Mouse (Mus musculus) CH12.LX (cell line): ENCODE data around the gene Gm3625. TPM values are rescaled to one million over a fixed set of nuclear protein-coding genes. Genes with fewer than 3 reads are reported as not detected.

ENCODE experiments used
- DNase-seq: peaks from one replicate; pipeline ENCODE4 v3.0.0-alpha.2; 2013; ENCODE audit errors: extremely low read depth
- H3K27ac ChIP-seq: 2 replicates; pipeline ENCODE4 v1.5.1; 2012; ENCODE audit warnings: low read depth, mild to moderate bottlenecking, control low read depth, moderate library complexity; ENCODE audit not compliant: insufficient read depth
- H3K27me3 ChIP-seq: replicated peaks from 2 replicates; pipeline ENCODE3; 2012; ENCODE audit warnings: inconsistent platforms
- H3K36me3 ChIP-seq, 2 experiments: replicated peaks in 1 of 2; 2 replicates each; pipeline versions ENCODE3 to v1.6.1; 2012; ENCODE audit warnings: inconsistent platforms in 1 of 2, low read length in 1 of 2, mild to moderate bottlenecking in 1 of 2, mixed read lengths in 1 of 2, moderate library complexity in 1 of 2; ENCODE audit not compliant: control insufficient read depth in 1 of 2, insufficient read depth in 1 of 2
- H3K4me1 ChIP-seq, 2 experiments: 2 replicates each; pipeline ENCODE4 v1.6.1; 2012; ENCODE audit warnings: inconsistent platforms in 1 of 2, moderate library complexity in 1 of 2; ENCODE audit not compliant: insufficient read depth in 2 of 2, control insufficient read depth in 1 of 2
- H3K4me2 ChIP-seq: 2 replicates; pipeline ENCODE4 v1.6.1; 2012; ENCODE audit warnings: low read depth, mild to moderate bottlenecking, control low read depth; ENCODE audit not compliant: poor library complexity, insufficient read depth, severe bottlenecking
- H3K4me3 ChIP-seq, 3 experiments: fragments of 150-350 bp in 1 of 3; sonication (generic) in 1 of 3; replicated peaks in 1 of 3; 2 replicates each; pipeline versions ENCODE3 to v1.5.1; 2011 to 2012; ENCODE audit warnings: low read depth in 2 of 3, low read length in 2 of 3, mild to moderate bottlenecking in 2 of 3, moderate library complexity in 2 of 3, control low read depth in 1 of 3, improper control_type of control experiment in 1 of 3, inconsistent platforms in 1 of 3, mixed read lengths in 1 of 3; ENCODE audit not compliant: poor library complexity in 1 of 3
- H3K79me2 ChIP-seq: replicated peaks from 2 replicates; pipeline ENCODE4 v1.6.1; 2012; ENCODE audit warnings: mild to moderate bottlenecking, moderate library complexity; ENCODE audit not compliant: control insufficient read depth, poor library complexity, insufficient read depth, severe bottlenecking; ENCODE audit errors: extremely low read depth
- H3K9ac ChIP-seq: 2 replicates; pipeline ENCODE4 v1.6.1; 2012; ENCODE audit warnings: low read depth, mild to moderate bottlenecking, control low read depth, moderate library complexity; ENCODE audit not compliant: insufficient read depth
- H3K9me3 ChIP-seq: replicated peaks from 2 replicates; pipeline ENCODE3; 2012; ENCODE audit warnings: low read length, inconsistent platforms, mixed read lengths
- BHLHE40 ChIP-seq: IDR thresholded peaks from 2 replicates; pipeline ENCODE4 v1.6.1; 2011; ENCODE audit warnings: mild to moderate bottlenecking, low read depth, low read length, improper control_type of control experiment
- CHD1 ChIP-seq: IDR thresholded peaks from 2 replicates; pipeline ENCODE4 v1.6.1; 2012; ENCODE audit warnings: low read depth, low read length, improper control_type of control experiment, inconsistent platforms
- CHD2 ChIP-seq: IDR thresholded peaks from 2 replicates; pipeline ENCODE4 v1.6.1; 2011; ENCODE audit warnings: low read length, improper control_type of control experiment
- CTCF ChIP-seq, 2 experiments: IDR thresholded peaks in 1 of 2; conservative IDR thresholded peaks in 1 of 2; 2 replicates each; pipeline ENCODE4 v1.5.1; 2011 to 2012; ENCODE audit warnings: low read depth in 2 of 2, low read length in 2 of 2, improper control_type of control experiment in 1 of 2, inconsistent platforms in 1 of 2, mild to moderate bottlenecking in 1 of 2, moderate library complexity in 1 of 2
- E2F4 ChIP-seq: IDR thresholded peaks from 2 replicates; pipeline ENCODE4 v1.6.1; 2011; ENCODE audit warnings: low read depth, low read length, improper control_type of control experiment; ENCODE audit not compliant: insufficient replicate concordance
- ELF1 ChIP-seq: IDR thresholded peaks from 2 replicates; pipeline ENCODE4 v1.6.1; 2014; ENCODE audit warnings: low read depth, mild to moderate bottlenecking, inconsistent platforms, low read length, improper control_type of control experiment
- GABPA ChIP-seq: IDR thresholded peaks from 2 replicates; pipeline ENCODE4 v1.6.1; 2012; ENCODE audit warnings: low read depth, low read length, improper control_type of control experiment, inconsistent platforms; ENCODE audit not compliant: insufficient replicate concordance
- HCFC1 ChIP-seq: IDR thresholded peaks from 2 replicates; pipeline ENCODE4 v1.6.1; 2012; ENCODE audit warnings: low read depth, mild to moderate bottlenecking, inconsistent platforms, low read length, improper control_type of control experiment
- IRF4 ChIP-seq: IDR thresholded peaks from 2 replicates; pipeline ENCODE4 v1.6.1; 2014; ENCODE audit warnings: low read depth, mild to moderate bottlenecking, inconsistent platforms, low read length, improper control_type of control experiment
- JUN ChIP-seq: IDR thresholded peaks from 2 replicates; pipeline ENCODE4 v1.6.1; 2011; ENCODE audit warnings: low read depth, mild to moderate bottlenecking, low read length, improper control_type of control experiment, moderate library complexity; ENCODE audit not compliant: insufficient read depth
- JUND ChIP-seq: conservative IDR thresholded peaks from 2 replicates; pipeline ENCODE4 v1.6.1; 2011; ENCODE audit warnings: low read depth, low read length, improper control_type of control experiment
- KAT2A ChIP-seq: IDR thresholded peaks from 2 replicates; pipeline ENCODE4 v1.6.1; 2012; ENCODE audit warnings: low read length, improper control_type of control experiment, inconsistent platforms; ENCODE audit not compliant: insufficient replicate concordance
- MEF2A ChIP-seq: IDR thresholded peaks from 2 replicates; pipeline ENCODE4 v1.6.1; 2014; ENCODE audit warnings: low read depth, mild to moderate bottlenecking, inconsistent platforms, low read length, improper control_type of control experiment, borderline replicate concordance
- MXI1 ChIP-seq: IDR thresholded peaks from 2 replicates; pipeline ENCODE4 v1.6.1; 2011; ENCODE audit warnings: mild to moderate bottlenecking, low read depth, low read length, improper control_type of control experiment
- MYC ChIP-seq: IDR thresholded peaks from 2 replicates; pipeline ENCODE4 v1.6.1; 2011; ENCODE audit warnings: low read depth, mild to moderate bottlenecking, improper control_type of control experiment, low read length
- NELFE ChIP-seq: IDR thresholded peaks from 2 replicates; pipeline ENCODE4 v1.6.1; 2011; ENCODE audit warnings: low read depth, low read length, improper control_type of control experiment
- NRF1 ChIP-seq: IDR thresholded peaks from 2 replicates; pipeline ENCODE4 v1.6.1; 2014; ENCODE audit warnings: low read depth, mild to moderate bottlenecking, inconsistent platforms, low read length, improper control_type of control experiment, moderate library complexity
- PAX5 ChIP-seq: IDR thresholded peaks from 2 replicates; pipeline ENCODE4 v1.6.1; 2012; ENCODE audit warnings: low read length, inconsistent platforms, mixed read lengths
- POLR2A ChIP-seq: IDR thresholded peaks from 2 replicates; pipeline ENCODE4 v1.6.1; 2011; ENCODE audit warnings: low read depth, mild to moderate bottlenecking, improper control_type of control experiment, low read length
- POLR2AphosphoS2 ChIP-seq: IDR thresholded peaks from 2 replicates; pipeline ENCODE4 v1.6.1; 2011; ENCODE audit warnings: low read depth, low read length, improper control_type of control experiment
- RAD21 ChIP-seq: IDR thresholded peaks from 2 replicates; pipeline ENCODE4 v1.6.1; 2011; ENCODE audit warnings: low read depth, mild to moderate bottlenecking, low read length, improper control_type of control experiment, moderate library complexity
- RCOR1 ChIP-seq: conservative IDR thresholded peaks from 2 replicates; pipeline ENCODE4 v1.6.1; 2012; ENCODE audit warnings: low read depth, mild to moderate bottlenecking, inconsistent platforms, low read length, improper control_type of control experiment
- SIN3A ChIP-seq: IDR thresholded peaks from 2 replicates; pipeline ENCODE4 v1.6.1; 2012; ENCODE audit warnings: low read length, improper control_type of control experiment, inconsistent platforms
- TBP ChIP-seq: conservative IDR thresholded peaks from 2 replicates; pipeline ENCODE4 v1.6.1; 2011; ENCODE audit warnings: low read depth, low read length, improper control_type of control experiment
- TCF12 ChIP-seq: IDR thresholded peaks from 2 replicates; pipeline ENCODE4 v1.6.1; 2014; ENCODE audit warnings: low read depth, mild to moderate bottlenecking, inconsistent platforms, low read length, improper control_type of control experiment
- UBTF ChIP-seq: IDR thresholded peaks from 2 replicates; pipeline ENCODE4 v1.6.1; 2012; ENCODE audit warnings: low read depth, mild to moderate bottlenecking, inconsistent platforms, low read length, improper control_type of control experiment, moderate library complexity
- USF1 ChIP-seq: IDR thresholded peaks from 2 replicates; pipeline ENCODE4 v1.6.1; 2014; ENCODE audit warnings: low read depth, mild to moderate bottlenecking, inconsistent platforms, low read length, improper control_type of control experiment
- USF2 ChIP-seq: conservative IDR thresholded peaks from 2 replicates; pipeline ENCODE4 v1.6.1; 2011; ENCODE audit warnings: low read depth, low read length, improper control_type of control experiment
- ZKSCAN1 ChIP-seq: IDR thresholded peaks from 2 replicates; pipeline ENCODE4 v1.6.1; 2012; ENCODE audit warnings: low read depth, inconsistent platforms, low read length, improper control_type of control experiment, borderline replicate concordance
- ZMIZ1 ChIP-seq: IDR thresholded peaks from 2 replicates; pipeline ENCODE4 v1.6.1; 2012; ENCODE audit warnings: low read depth, mild to moderate bottlenecking, inconsistent platforms, low read length, improper control_type of control experiment
- dilution Hi-C: fragments of 300-500 bp; cut with MboI; formaldehyde crosslinking; loops from 2 replicates; pipeline ENCODE4 v1.14.3; 2020; ENCODE audit warnings: low sequenced_read_pairs; ENCODE audit not compliant: extremely low pct_unique_long_range_greater_than_20kb, extremely low pct_ligation_motif_present
- in situ Hi-C: fragments of 300-500 bp; cut with MboI; formaldehyde crosslinking; loops from 3 replicates; pipeline ENCODE4 v1.14.3; 2019; ENCODE audit warnings: low sequenced_read_pairs, low pct_ligation_motif_present, low pct_unique_long_range_greater_than_20kb, mixed read lengths
- polyA plus RNA-seq: library from polyadenylated mRNA; unstranded; fragments of >175 nt; gene quantifications from 2 replicates; pipeline ENCODE4 v1.2.1, GENCODE M21; 2012; ENCODE audit warnings: low read depth; ENCODE audit not compliant: insufficient read length
- total RNA-seq, 2 experiments: library from RNA; depleted of rRNA; stranded (reverse); fragments of 300-350 nt in 1 of 2; fragments of >200 nt in 1 of 2; gene quantifications; 2 replicates each; pipeline ENCODE4 v1.2.3; 2012 to 2014

Gene Gm3625
- total and polyA plus RNA-seq, 3 experiments: not detected

GRCm38 (mm10) chr12:4593166-4593929 lies 621 bp upstream of the Gm3625 start:
- Histone ChIP-seq H3K36me3 (peaks cover 0 to 7% of the 10 kb centered on the region in 2 experiments), H3K4me3 (peak overlapping the region; percentile 91 to 95 (median 91)), H3K9me3 (no peaks in the 10 kb centered on the region), H3K79me2 (peaks cover 25% of the 10 kb centered on the region), H3K4me2 (peak overlapping the region; percentile 99), H3K27ac (peak overlapping the region; percentile 74), H3K27me3 (no peaks in the 10 kb centered on the region), H3K9ac (peak overlapping the region; percentile 88), H3K4me1 (peaks cover 0 to 35% of the 10 kb centered on the region in 2 experiments; a peak in 2 of 4 replicates)
- in situ Hi-C loops (no loop called here), dilution Hi-C loops (no loop called here)
- DNase-seq: no peak
- peak; percentile 82 for TF ChIP-seq BHLHE40
- peak; percentile 94 for TF ChIP-seq UBTF
- peak; percentile 45; the same call in 1 of the 2 replicates for TF ChIP-seq SIN3A
- no peak for TF ChIP-seq RAD21

GRCm38 (mm10) chr12:4592025-4592424 lies 702 bp downstream of the Gm3625 start:
- peak overlapping the region; percentile 79 for H3K4me2 ChIP-seq
- peaks cover 0 to 27% of the 10 kb centered on the region in 2 experiments; a peak in 2 of 4 replicates for H3K4me1 ChIP-seq
- no peaks in the 10 kb centered on the region for H3K27me3 ChIP-seq
- H3K79me2 ChIP-seq: peaks cover 23% of the 10 kb centered on the region
- dilution Hi-C loops (no loop called here), in situ Hi-C loops (no loop called here)
- H3K4me3 ChIP-seq: peak overlapping the region; percentile 91 to 95 (median 91)
- H3K9me3 ChIP-seq: no peaks in the 10 kb centered on the region
- H3K36me3 ChIP-seq: peaks cover 0 to 7% of the 10 kb centered on the region in 2 experiments
- no peak for DNase-seq
- peak overlapping the region; percentile 88 for H3K9ac ChIP-seq
- no peak overlapping the region for H3K27ac ChIP-seq
- TF ChIP-seq MXI1 (0 out of 2 replicates have a peak, but pooled peaks have one; percentile 24), BHLHE40 (no peak), NELFE (no peak), GABPA (no peak), PAX5 (no peak), UBTF (no peak), NRF1 (no peak), ELF1 (peak; percentile 36; the same call in 1 of the 2 replicates), MYC (no peak; the same call in 1 of the 2 replicates), CHD2 (no peak), E2F4 (no peak), POLR2A (no peak), SIN3A (no peak), KAT2A (0 out of 2 replicates have a peak, but pooled peaks have one; percentile 36), CTCF (conservative IDR thresholded peaks at IDR 0.05 in 1 of 2, IDR thresholded peaks at IDR 0.05 in 1 of 2; ENCODE audit: low read depth in 2 of 2, low read length in 2 of 2) (peak in 1 of 2 experiments; percentile 53; a peak in 2 of 4 replicates), TCF12 (no peak), ZMIZ1 (0 out of 2 replicates have a peak, but pooled peaks have one; percentile 7), IRF4 (peak; percentile 12; the same call in 1 of the 2 replicates), JUN (no peak), HCFC1 (no peak), POLR2AphosphoS2 (no peak), JUND (0 out of 2 replicates have a peak, but pooled peaks have one; percentile 10), TBP (no peak), USF2 (no peak), MEF2A (0 out of 2 replicates have a peak, but pooled peaks have one; percentile 24), USF1 (no peak), RAD21 (peak; percentile 34), CHD1 (no peak), ZKSCAN1 (no peak), RCOR1 (no peak)
